Mouse (Mus musculus) lung, embryonic 15.5 days (tissue): ENCODE data around the gene Zfp704. TPM values are rescaled to one million over a fixed set of nuclear protein-coding genes. Genes with fewer than 3 reads are reported as not detected.

Experiments used
- ATAC-seq: fragments of 200-750 bp; cut with Nextera tagmentation; 2 replicates; pipeline ENCODE4 v1.8.0; 2017; ENCODE audit warnings: moderate number of reproducible peaks, borderline replicate concordance; ENCODE audit not compliant: low FRiP score, low TSS enrichment; ENCODE audit errors: extremely low read depth
- H3K27ac ChIP-seq: fragments of 300-500 bp; sonication (generic); 2 replicates; pipeline ENCODE4 v1.5.1; 2015; ENCODE audit warnings: moderate library complexity, mild to moderate bottlenecking, inconsistent platforms
- H3K27me3 ChIP-seq: fragments of 300-500 bp; sonication (generic); 2 replicates; pipeline ENCODE4 v1.6.1; 2015; ENCODE audit warnings: inconsistent platforms
- H3K36me3 ChIP-seq: fragments of 300-500 bp; sonication (generic); 2 replicates; pipeline ENCODE4 v1.6.1; 2015; ENCODE audit warnings: inconsistent platforms
- H3K4me1 ChIP-seq: fragments of 300-500 bp; sonication (generic); 2 replicates; pipeline ENCODE4 v1.6.1; 2015; ENCODE audit warnings: inconsistent platforms
- H3K4me2 ChIP-seq: fragments of 300-500 bp; sonication (generic); 2 replicates; pipeline ENCODE4 v1.6.1; 2015; ENCODE audit warnings: inconsistent platforms, mild to moderate bottlenecking, moderate library complexity
- H3K4me3 ChIP-seq: fragments of 300-500 bp; sonication (generic); 2 replicates; pipeline ENCODE4 v1.5.1; 2015; ENCODE audit warnings: mild to moderate bottlenecking, inconsistent platforms
- H3K9ac ChIP-seq: fragments of 300-500 bp; sonication (generic); 2 replicates; pipeline ENCODE4 v1.6.1; 2015; ENCODE audit warnings: inconsistent platforms
- H3K9me3 ChIP-seq: fragments of 300-500 bp; sonication (generic); 2 replicates; pipeline ENCODE4 v1.6.1; 2016; ENCODE audit warnings: inconsistent platforms
- WGBS: fragments of 180-500 bp; shearing (Covaris S2); methylation state at CpG from one replicate; pipeline ENCODE4 v1.1.7; 2015; 5-methylcytosine and 5-hydroxymethylcytosine counted together
- polyA plus RNA-seq: library from polyadenylated mRNA; unstranded; fragments of >200 nt; fragmentation: Nextera tagmentation; extraction: Ambion mirVana; gene quantifications from 2 replicates; pipeline ENCODE4 v1.2.1, GENCODE M21; 2015

The Zfp704 gene
- 8.4 and 9.3 TPM in 2 replicates for polyA plus RNA-seq

- peak; percentile 93 for ATAC-seq
- 0% methylated on average over 20 of the region's 97 CpGs for WGBS
- H3K4me2 ChIP-seq: peak within 1 kb of the TSS; percentile 81
- H3K36me3 ChIP-seq: no peaks in the 10 kb centered on the region
- H3K4me3 ChIP-seq: peak within 1 kb of the TSS; percentile 89
- no peaks in the 10 kb centered on the region for H3K9me3 ChIP-seq
- H3K4me1 ChIP-seq: peaks cover 31% of the 10 kb centered on the region
- peak within 1 kb of the TSS; percentile 87 for H3K9ac ChIP-seq
- H3K27ac ChIP-seq: peak within 1 kb of the TSS; percentile 98
- no peaks in the 10 kb centered on the region for H3K27me3 ChIP-seq
Observed at GRCm38 (mm10) chr3:9609581-9610341, at the start of gene Zfp704. Gene Zfp704 (minus strand): TSS chr3:9610085.

GRCm38 (mm10) chr3:9633036-9634005, 23.4 kb upstream of the Zfp704 start:
- no peaks in the 10 kb centered on the region for H3K36me3 ChIP-seq
- no peak for ATAC-seq
- no peak overlapping the region for H3K4me3 ChIP-seq
- H3K4me2 ChIP-seq: no peak overlapping the region
- no peak overlapping the region for H3K9ac ChIP-seq
- H3K27me3 ChIP-seq: no peaks in the 10 kb centered on the region
- 71% methylated on average over 10 of the region's 10 CpGs for WGBS
- H3K9me3 ChIP-seq: no peaks in the 10 kb centered on the region
- no peaks in the 10 kb centered on the region; the same call in 1 of the 2 replicates for H3K4me1 ChIP-seq
- no peak overlapping the region for H3K27ac ChIP-seq

- ATAC-seq: no peak
- peak overlapping the region; percentile 50 for H3K4me2 ChIP-seq
- peak overlapping the region; percentile 20 for H3K4me3 ChIP-seq
- WGBS: 8% methylated on average over 17 of the region's 17 CpGs
- peak overlapping the region; percentile 26; the same call in 1 of the 2 replicates for H3K9ac ChIP-seq
- no peak overlapping the region for H3K27ac ChIP-seq
- H3K9me3 ChIP-seq: no peaks in the 10 kb centered on the region
- H3K27me3 ChIP-seq: no peaks in the 10 kb centered on the region
- no peaks in the 10 kb centered on the region; the same call in 1 of the 2 replicates for H3K4me1 ChIP-seq
- no peaks in the 10 kb centered on the region for H3K36me3 ChIP-seq
Observed at GRCm38 (mm10) chr3:9629951-9630350, 20.1 kb upstream of the Zfp704 start.

GRCm38 (mm10) chr3:9628041-9628440, 18.2 kb upstream of the Zfp704 start:
- Histone ChIP-seq H3K27me3 (no peaks in the 10 kb centered on the region), H3K36me3 (no peaks in the 10 kb centered on the region), H3K9ac (no peak overlapping the region), H3K4me2 (no peak overlapping the region), H3K4me3 (no peak overlapping the region), H3K9me3 (no peaks in the 10 kb centered on the region), H3K4me1 (no peaks in the 10 kb centered on the region; the same call in 1 of the 2 replicates), H3K27ac (no peak overlapping the region)
- ATAC-seq: no peak
- 34% methylated on average over 4 of the region's 4 CpGs for WGBS

GRCm38 (mm10) chr3:9626149-9626548, 16.3 kb upstream of the Zfp704 start:
- H3K9ac ChIP-seq: no peak overlapping the region
- 67% methylated on average over 5 of the region's 5 CpGs for WGBS

GRCm38 (mm10) chr3:9620611-9621010, 10.7 kb upstream of the Zfp704 start:
- no peaks in the 10 kb centered on the region for H3K36me3 ChIP-seq
- no peak overlapping the region for H3K9ac ChIP-seq
- H3K27ac ChIP-seq: no peak overlapping the region
- WGBS: 78% methylated on average over 12 of the region's 12 CpGs
- ATAC-seq: no peak
- no peaks in the 10 kb centered on the region for H3K27me3 ChIP-seq
- H3K4me2 ChIP-seq: no peak overlapping the region
- no peaks in the 10 kb centered on the region for H3K4me1 ChIP-seq
- no peak overlapping the region for H3K4me3 ChIP-seq
- no peaks in the 10 kb centered on the region for H3K9me3 ChIP-seq

More at GRCm38 (mm10) chr3:9626149-9626548, 16.3 kb upstream of the Zfp704 start:
- Histone ChIP-seq H3K4me3 (no peak overlapping the region), H3K36me3 (no peaks in the 10 kb centered on the region), H3K27me3 (no peaks in the 10 kb centered on the region), H3K27ac (no peak overlapping the region), H3K4me1 (no peaks in the 10 kb centered on the region; the same call in 1 of the 2 replicates), H3K9me3 (no peaks in the 10 kb centered on the region), H3K4me2 (no peak overlapping the region)
- no peak for ATAC-seq

- WGBS: 68% methylated on average over 6 of the region's 6 CpGs
- no peak for ATAC-seq
Observed at GRCm38 (mm10) chr3:9619562-9620275, 9.8 kb upstream of the Zfp704 start.

GRCm38 (mm10) chr3:9617101-9617500, 7.2 kb upstream of the Zfp704 start:
- Histone ChIP-seq H3K4me1 (no peaks in the 10 kb centered on the region), H3K4me3 (no peak overlapping the region), H3K36me3 (no peaks in the 10 kb centered on the region), H3K27ac (no peak overlapping the region), H3K9ac (no peak overlapping the region), H3K9me3 (no peaks in the 10 kb centered on the region), H3K27me3 (no peaks in the 10 kb centered on the region), H3K4me2 (no peak overlapping the region)
- ATAC-seq: no peak
- 57% methylated on average over 9 of the region's 9 CpGs for WGBS

More at GRCm38 (mm10) chr3:9619562-9620275, 9.8 kb upstream of the Zfp704 start:
- no peak overlapping the region for H3K27ac ChIP-seq
- H3K4me2 ChIP-seq: no peak overlapping the region
- H3K4me1 ChIP-seq: no peaks in the 10 kb centered on the region
- H3K4me3 ChIP-seq: no peak overlapping the region
- H3K27me3 ChIP-seq: no peaks in the 10 kb centered on the region
- no peaks in the 10 kb centered on the region for H3K36me3 ChIP-seq
- no peaks in the 10 kb centered on the region for H3K9me3 ChIP-seq
- H3K9ac ChIP-seq: no peak overlapping the region

GRCm38 (mm10) chr3:9614676-9615075, 4.8 kb upstream of the Zfp704 start:
- ATAC-seq: no peak
- WGBS: 57% methylated on average over 12 of the region's 12 CpGs

GRCm38 (mm10) chr3:9614011-9614410, 4.1 kb upstream of the Zfp704 start:
- Histone ChIP-seq H3K27me3 (no peaks in the 10 kb centered on the region), H3K9me3 (no peaks in the 10 kb centered on the region), H3K4me3 (no peak overlapping the region), H3K9ac (no peak overlapping the region), H3K36me3 (no peaks in the 10 kb centered on the region), H3K4me1 (peaks cover 10% of the 10 kb centered on the region; the same call in 1 of the 2 replicates), H3K4me2 (no peak overlapping the region), H3K27ac (no peak overlapping the region)
- 66% methylated on average over 8 of the region's 8 CpGs for WGBS
- ATAC-seq: no peak

More at GRCm38 (mm10) chr3:9614676-9615075, 4.8 kb upstream of the Zfp704 start:
- Histone ChIP-seq H3K27me3 (no peaks in the 10 kb centered on the region), H3K27ac (no peak overlapping the region), H3K9ac (no peak overlapping the region), H3K4me2 (no peak overlapping the region), H3K36me3 (no peaks in the 10 kb centered on the region), H3K4me3 (no peak overlapping the region), H3K4me1 (peaks cover 10% of the 10 kb centered on the region; the same call in 1 of the 2 replicates), H3K9me3 (no peaks in the 10 kb centered on the region)

GRCm38 (mm10) chr3:9611226-9611625, 1.3 kb upstream of the Zfp704 start:
- Histone ChIP-seq H3K4me1 (peaks cover 21% of the 10 kb centered on the region; the same call in 1 of the 2 replicates), H3K4me3 (no peak overlapping the region), H3K36me3 (no peaks in the 10 kb centered on the region), H3K9ac (no peak overlapping the region), H3K9me3 (no peaks in the 10 kb centered on the region), H3K27ac (no peak overlapping the region), H3K27me3 (no peaks in the 10 kb centered on the region), H3K4me2 (no peak overlapping the region)
- no peak for ATAC-seq
- WGBS: 42% methylated on average over 4 of the region's 4 CpGs
